Mouse (Mus musculus): ENCODE measurements around the gene Adap1. TPM values are rescaled to one million over a fixed set of nuclear protein-coding genes. Genes with fewer than 3 reads are reported as not detected.

The Adap1 gene
- polyA plus RNA-seq, 1 experiment from 2014 or later = 1.7 TPM

- Histone ChIP-seq H3K9ac (ENCODE audit: low read length) (no peak overlapping the region), H3K36me3 (ENCODE audit: control insufficient read depth, insufficient read depth, low read length) (no peaks in the 10 kb centered on the region), H3K27ac (ENCODE audit: low read length) (no peak overlapping the region), H3K4me1 (replicated peaks; ENCODE audit: control insufficient read depth, insufficient read depth, low read length) (no peaks in the 10 kb centered on the region; the same call in none of the 2 replicates), H3K4me2 (ENCODE audit: low read depth, low read length) (no peak overlapping the region), H3K27me3 (ENCODE audit: control insufficient read depth, insufficient read depth, low read depth, low read length) (no peaks in the 10 kb centered on the region; the same call in 1 of the 2 replicates), H3K4me3 (ENCODE audit: low read length) (no peak overlapping the region), H3K9me3 (ENCODE audit: control insufficient read depth, low read length) (no peaks in the 10 kb centered on the region)
- 80% methylated on average over 11 of the region's 11 CpGs for WGBS
- ATAC-seq (ENCODE audit: low read depth) = no peak
Measured at GRCm38 (mm10) chr5:139353946-139354345, 28.5 kb upstream of the Adap1 start.

GRCm38 (mm10) chr5:139353496-139353895 lies 28.1 kb upstream of the Adap1 start:
- Histone ChIP-seq H3K36me3 (ENCODE audit: control insufficient read depth, insufficient read depth, low read length) (no peaks in the 10 kb centered on the region), H3K27ac (ENCODE audit: low read length) (no peak overlapping the region), H3K27me3 (ENCODE audit: control insufficient read depth, insufficient read depth, low read depth, low read length) (no peaks in the 10 kb centered on the region; the same call in 1 of the 2 replicates), H3K4me1 (replicated peaks; ENCODE audit: control insufficient read depth, insufficient read depth, low read length) (no peaks in the 10 kb centered on the region; the same call in none of the 2 replicates), H3K9ac (ENCODE audit: low read length) (peak overlapping the region; percentile 44; the same call in 1 of the 2 replicates), H3K4me3 (ENCODE audit: low read length) (no peak overlapping the region), H3K9me3 (ENCODE audit: control insufficient read depth, low read length) (no peaks in the 10 kb centered on the region), H3K4me2 (ENCODE audit: low read depth, low read length) (no peak overlapping the region)
- peak; percentile 26; the same call in 1 of the 2 replicates for ATAC-seq (ENCODE audit: low read depth)
- 45% methylated on average over 10 of the region's 10 CpGs for WGBS

GRCm38 (mm10) chr5:139352317-139352716 lies 26.9 kb upstream of the Adap1 start, which contains the start of gene Cyp2w1:
Cyp2w1 (plus strand) TSS chr5:139352617.
- Histone ChIP-seq H3K4me1 (replicated peaks; ENCODE audit: control insufficient read depth, insufficient read depth, low read length) (no peaks in the 10 kb centered on the region; the same call in none of the 2 replicates), H3K27ac (ENCODE audit: low read length) (no peak within 1 kb of the TSS), H3K9ac (ENCODE audit: low read length) (peak within 1 kb of the TSS; percentile 44; the same call in 1 of the 2 replicates), H3K4me2 (ENCODE audit: low read depth, low read length) (no peak within 1 kb of the TSS), H3K36me3 (ENCODE audit: control insufficient read depth, insufficient read depth, low read length) (no peaks in the 10 kb centered on the region), H3K9me3 (ENCODE audit: control insufficient read depth, low read length) (no peaks in the 10 kb centered on the region), H3K27me3 (ENCODE audit: control insufficient read depth, insufficient read depth, low read depth, low read length) (no peaks in the 10 kb centered on the region; the same call in 1 of the 2 replicates), H3K4me3 (ENCODE audit: low read length) (no peak within 1 kb of the TSS)
- ATAC-seq (ENCODE audit: low read depth) = no peak
- WGBS = 40% methylated on average over 6 of the region's 6 CpGs

GRCm38 (mm10) chr5:139351628-139352027 lies 26.2 kb upstream of the Adap1 start:
- Histone ChIP-seq H3K9ac (ENCODE audit: low read length) (peak overlapping the region; percentile 41; the same call in 1 of the 2 replicates), H3K36me3 (ENCODE audit: control insufficient read depth, insufficient read depth, low read length) (no peaks in the 10 kb centered on the region), H3K4me2 (ENCODE audit: low read depth, low read length) (no peak overlapping the region), H3K4me1 (replicated peaks; ENCODE audit: control insufficient read depth, insufficient read depth, low read length) (no peaks in the 10 kb centered on the region; the same call in none of the 2 replicates), H3K9me3 (ENCODE audit: control insufficient read depth, low read length) (no peaks in the 10 kb centered on the region), H3K27ac (ENCODE audit: low read length) (no peak overlapping the region), H3K27me3 (ENCODE audit: control insufficient read depth, insufficient read depth, low read depth, low read length) (no peaks in the 10 kb centered on the region; the same call in 1 of the 2 replicates), H3K4me3 (ENCODE audit: low read length) (no peak overlapping the region)
- ATAC-seq (ENCODE audit: low read depth) = no peak; the same call in 1 of the 2 replicates
- 27% methylated on average over 8 of the region's 8 CpGs for WGBS

DNA sequence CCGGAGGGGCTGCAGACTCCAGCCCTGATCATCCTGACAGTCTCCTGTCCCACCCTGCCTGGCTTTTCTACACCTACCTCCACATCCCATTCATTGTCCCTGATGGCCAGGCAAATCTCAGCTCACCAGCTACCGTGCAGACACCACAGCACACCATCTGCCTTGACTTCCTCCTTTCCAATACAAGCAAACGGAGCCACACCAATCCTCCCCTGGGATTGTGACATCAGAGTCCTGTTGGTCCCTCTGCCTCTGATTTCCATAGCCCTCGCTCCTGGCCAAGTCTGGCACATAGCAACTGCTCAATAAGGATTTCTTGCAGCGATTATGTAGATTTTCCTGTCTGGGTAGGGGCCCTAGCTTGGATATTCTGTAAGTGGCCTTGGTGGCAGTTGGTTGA lies 25.7 kb upstream of the Adap1 start, which contains the start of gene Cox19:
TSS of gene Cox19 (minus strand) at position 285 of the 400 bp plus-strand sequence.
- no peak within 1 kb of the TSS for H3K4me3 ChIP-seq (ENCODE audit: low read length)
- H3K4me2 ChIP-seq (ENCODE audit: low read depth, low read length) = no peak within 1 kb of the TSS
- H3K4me1 ChIP-seq (replicated peaks; ENCODE audit: control insufficient read depth, insufficient read depth, low read length) = no peaks in the 10 kb centered on the region; the same call in none of the 2 replicates
- no peaks in the 10 kb centered on the region for H3K36me3 ChIP-seq (ENCODE audit: control insufficient read depth, insufficient read depth, low read length)
- no peaks in the 10 kb centered on the region; the same call in 1 of the 2 replicates for H3K27me3 ChIP-seq (ENCODE audit: control insufficient read depth, insufficient read depth, low read depth, low read length)
- no peak within 1 kb of the TSS for H3K27ac ChIP-seq (ENCODE audit: low read length)
- ATAC-seq (ENCODE audit: low read depth) = no peak
- 41% methylated on average over 5 of the region's 5 CpGs for WGBS
- no peaks in the 10 kb centered on the region for H3K9me3 ChIP-seq (ENCODE audit: control insufficient read depth, low read length)
- peak within 1 kb of the TSS; percentile 41 for H3K9ac ChIP-seq (ENCODE audit: low read length)

DNA sequence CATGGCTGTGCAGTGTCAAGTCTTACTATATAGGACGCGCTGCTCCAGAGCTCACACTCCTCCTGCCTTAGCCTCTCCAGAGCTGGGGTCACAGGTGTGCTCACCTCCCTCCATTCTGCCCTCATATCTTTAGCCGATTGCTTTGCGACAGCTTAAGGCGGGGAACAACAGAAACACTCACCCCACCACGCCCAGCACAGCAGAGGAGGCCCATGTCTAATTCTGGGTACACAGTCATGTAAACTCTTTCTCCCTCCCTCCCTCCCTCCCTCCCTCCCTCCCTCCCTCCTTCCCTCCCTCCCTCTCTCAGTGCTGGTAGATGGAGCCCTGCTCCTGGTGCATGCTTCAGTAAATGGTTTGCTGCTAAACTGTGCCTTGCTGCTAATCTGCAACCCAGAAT lies 24.3 kb upstream of the Adap1 start:
- 74% methylated on average over 6 of the region's 6 CpGs for WGBS
- no peaks in the 10 kb centered on the region; the same call in 1 of the 2 replicates for H3K27me3 ChIP-seq (ENCODE audit: control insufficient read depth, insufficient read depth, low read depth, low read length)
- no peak overlapping the region for H3K4me2 ChIP-seq (ENCODE audit: low read depth, low read length)
- no peaks in the 10 kb centered on the region for H3K36me3 ChIP-seq (ENCODE audit: control insufficient read depth, insufficient read depth, low read length)
- H3K4me1 ChIP-seq (replicated peaks; ENCODE audit: control insufficient read depth, insufficient read depth, low read length) = peaks cover 4% of the 10 kb centered on the region
- no peak overlapping the region for H3K27ac ChIP-seq (ENCODE audit: low read length)
- H3K4me3 ChIP-seq (ENCODE audit: low read length) = no peak overlapping the region
- no peaks in the 10 kb centered on the region for H3K9me3 ChIP-seq (ENCODE audit: control insufficient read depth, low read length)
- ATAC-seq (ENCODE audit: low read depth) = no peak
- no peak overlapping the region for H3K9ac ChIP-seq (ENCODE audit: low read length)

DNA sequence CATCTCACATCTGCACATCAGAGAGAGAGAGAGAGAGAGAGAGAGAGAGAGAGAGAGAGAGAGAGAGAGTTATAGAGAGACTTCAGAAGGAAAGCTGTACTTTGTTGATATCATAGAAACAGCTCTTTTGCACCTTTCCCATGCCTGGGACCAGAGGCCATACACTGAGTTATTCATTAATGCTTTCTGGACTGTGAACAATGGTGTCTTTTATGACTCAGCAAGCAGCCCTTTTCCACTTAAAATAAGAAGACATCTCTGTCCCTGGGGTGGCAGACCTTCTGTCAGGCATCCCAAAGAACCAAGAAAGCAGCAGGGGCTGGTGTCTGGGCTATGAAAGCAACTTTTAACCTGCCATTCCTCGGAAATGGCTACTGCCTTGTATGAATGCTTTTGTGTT lies 21.8 kb upstream of the Adap1 start:
- WGBS = 43% methylated on average over 1 of the region's 1 CpGs
- no peak overlapping the region for H3K4me2 ChIP-seq (ENCODE audit: low read depth, low read length)
- H3K4me1 ChIP-seq (replicated peaks; ENCODE audit: control insufficient read depth, insufficient read depth, low read length) = peaks cover 10% of the 10 kb centered on the region
- no peak for ATAC-seq (ENCODE audit: low read depth)
- no peaks in the 10 kb centered on the region for H3K9me3 ChIP-seq (ENCODE audit: control insufficient read depth, low read length)
- peaks cover 4% of the 10 kb centered on the region for H3K36me3 ChIP-seq (ENCODE audit: control insufficient read depth, insufficient read depth, low read length)
- no peak overlapping the region for H3K4me3 ChIP-seq (ENCODE audit: low read length)
- H3K9ac ChIP-seq (ENCODE audit: low read length) = 0 out of 2 replicates have a peak overlapping the region, but pooled peaks have one; percentile 4
- no peaks in the 10 kb centered on the region; the same call in 1 of the 2 replicates for H3K27me3 ChIP-seq (ENCODE audit: control insufficient read depth, insufficient read depth, low read depth, low read length)
- H3K27ac ChIP-seq (ENCODE audit: low read length) = peak overlapping the region; percentile 57

DNA sequence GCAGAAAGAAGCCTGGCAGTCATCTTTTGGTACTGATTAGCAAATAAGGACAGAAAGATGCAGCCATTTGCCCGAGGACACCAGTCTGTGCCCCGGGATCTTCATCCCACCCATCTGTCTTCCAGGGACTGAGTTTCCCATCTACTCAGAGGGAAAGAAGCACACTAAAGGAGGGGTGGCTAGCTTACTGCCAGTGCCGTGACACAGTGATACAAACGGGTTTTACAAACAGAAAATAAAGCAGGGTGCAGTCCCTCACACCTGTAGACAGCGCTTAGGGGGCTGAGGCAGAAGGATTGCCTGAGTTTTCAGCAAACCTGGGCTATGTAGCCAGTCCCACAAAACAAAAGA lies 19.9 kb upstream of the Adap1 start:
- Histone ChIP-seq H3K4me1 (replicated peaks; ENCODE audit: control insufficient read depth, insufficient read depth, low read length) (peaks cover 10% of the 10 kb centered on the region), H3K27me3 (ENCODE audit: control insufficient read depth, insufficient read depth, low read depth, low read length) (no peaks in the 10 kb centered on the region), H3K9me3 (ENCODE audit: control insufficient read depth, low read length) (no peaks in the 10 kb centered on the region), H3K27ac (ENCODE audit: low read length) (peak overlapping the region; percentile 17), H3K4me3 (ENCODE audit: low read length) (peak overlapping the region; percentile 94), H3K4me2 (ENCODE audit: low read depth, low read length) (peak overlapping the region; percentile 57), H3K36me3 (ENCODE audit: control insufficient read depth, insufficient read depth, low read length) (peaks cover 18% of the 10 kb centered on the region), H3K9ac (ENCODE audit: low read length) (peak overlapping the region; percentile 48)
- no peak; the same call in 1 of the 2 replicates for ATAC-seq (ENCODE audit: low read depth)
- 7% methylated on average over 5 of the region's 5 CpGs for WGBS

GRCm38 (mm10) chr5:139344687-139345363 lies 19.4 kb upstream of the Adap1 start:
- H3K4me1 ChIP-seq (replicated peaks; ENCODE audit: control insufficient read depth, insufficient read depth, low read length) = peaks cover 10% of the 10 kb centered on the region
- H3K9me3 ChIP-seq (ENCODE audit: control insufficient read depth, low read length) = no peaks in the 10 kb centered on the region
- ATAC-seq (ENCODE audit: low read depth) = peak; percentile 95
- no peaks in the 10 kb centered on the region for H3K27me3 ChIP-seq (ENCODE audit: control insufficient read depth, insufficient read depth, low read depth, low read length)
- peak overlapping the region; percentile 94 for H3K4me3 ChIP-seq (ENCODE audit: low read length)
- peak overlapping the region; percentile 97 for H3K4me2 ChIP-seq (ENCODE audit: low read depth, low read length)
- 0% methylated on average over 33 of the region's 33 CpGs for WGBS
- H3K36me3 ChIP-seq (ENCODE audit: control insufficient read depth, insufficient read depth, low read length) = peaks cover 20% of the 10 kb centered on the region
- H3K27ac ChIP-seq (ENCODE audit: low read length) = peak overlapping the region; percentile 73
- H3K9ac ChIP-seq (ENCODE audit: low read length) = peak overlapping the region; percentile 98

All from lung, embryonic 16.5 days (tissue).